Comparison of ENCODE assay signal across 8 mouse cellular contexts in the genomic region with DNA sequence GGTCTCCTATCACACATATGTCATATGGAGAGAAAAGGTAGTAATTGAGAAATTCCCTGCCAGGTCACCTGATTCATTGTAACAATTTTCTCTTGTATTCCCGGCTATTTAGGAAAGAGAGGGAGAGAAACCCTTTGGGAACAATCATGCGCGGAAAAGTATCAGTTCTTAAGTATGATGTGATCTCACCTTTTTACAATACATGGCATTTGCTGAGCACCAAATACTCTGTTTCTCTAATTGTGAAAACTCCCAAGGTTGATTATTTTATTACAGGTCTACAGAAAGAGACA. TPM values are rescaled to one million over a fixed set of nuclear protein-coding genes. Genes with fewer than 3 reads are reported as not detected.
DNase-seq lines count a peak whose midpoint lies in the region; ATAC-seq and TF ChIP-seq lines count a peak whose summit lies in the region.

No protein-coding gene starts in this region.

- no peak for DNase-seq in heart, postnatal 4 days
- no peak for DNase-seq in MEL (ENCODE audit: low read depth, low spot score)
- DNase-seq in midbrain, embryonic 11.5 days (ENCODE audit: low spot score, missing footprints): peak; percentile 85
- DNase-seq in urinary bladder, adult 18-20 months (ENCODE audit: low spot score in 2 of 2): no peak
- DNase-seq in B cell, adult 2 months: no peak
- no peak for DNase-seq in cerebellum, postnatal 10 days

- no peak for TF ChIP-seq EP300 in MEL (IDR thresholded peaks at IDR 0.05; ENCODE audit: low read depth in 1 of 2, low read length in 2 of 2)

- no peaks in the 10 kb centered on the region for H3K9me3 ChIP-seq in heart, embryonic 14.5 days (ENCODE audit: control insufficient read depth, low read length)
- no peaks in the 10 kb centered on the region for H3K9me3 ChIP-seq in MEL (replicated peaks; ENCODE audit: insufficient read depth, low read length)
- no peaks in the 10 kb centered on the region for H3K9me3 ChIP-seq in hindbrain, embryonic 13.5 days
- no peaks in the 10 kb centered on the region for H3K9me3 ChIP-seq in midbrain, embryonic 11.5 days (ENCODE audit: control insufficient read depth, low read length)

- no peak for TF ChIP-seq RAD21 in MEL (IDR thresholded peaks at IDR 0.05; ENCODE audit: low read depth, low read length)

- peaks cover 1% of the 10 kb centered on the region; the same call in 1 of the 2 replicates for H3K79me2 ChIP-seq in MEL (ENCODE audit: control insufficient read depth, insufficient read depth, low read length, poor library complexity)

- H3K4me2 ChIP-seq in heart, embryonic 14.5 days (ENCODE audit: low read length): peak overlapping the region; percentile 92
- peak overlapping the region; percentile 70 for H3K4me2 ChIP-seq in hindbrain, embryonic 13.5 days
- peak overlapping the region; percentile 53 for H3K4me2 ChIP-seq in midbrain, embryonic 11.5 days

- no peaks in the 10 kb centered on the region for H3K27me3 ChIP-seq in heart, embryonic 14.5 days (ENCODE audit: control insufficient read depth, insufficient read depth, low read length)
- H3K27me3 ChIP-seq in MEL (ENCODE audit: control insufficient read depth in 1 of 2, insufficient read depth in 2 of 2, low read length in 2 of 2): no peaks in the 10 kb centered on the region
- 0 out of 2 replicates have a peak, but pooled peaks cover 10% of the 10 kb centered on the region for H3K27me3 ChIP-seq in hindbrain, embryonic 13.5 days
- no peaks in the 10 kb centered on the region for H3K27me3 ChIP-seq in midbrain, embryonic 11.5 days (ENCODE audit: control insufficient read depth, insufficient read depth, low read length)

- peak overlapping the region; percentile 85 for H3K9ac ChIP-seq in heart, embryonic 14.5 days (ENCODE audit: low read length)
- peak overlapping the region; percentile 82 for H3K9ac ChIP-seq in MEL (ENCODE audit: control insufficient read depth, low read depth, low read length, poor library complexity, severe bottlenecking)
- H3K9ac ChIP-seq in hindbrain, embryonic 13.5 days: peak overlapping the region; percentile 77
- peak overlapping the region; percentile 73 for H3K9ac ChIP-seq in midbrain, embryonic 11.5 days (ENCODE audit: low read length)

- H3K27ac ChIP-seq in heart, embryonic 14.5 days (replicated peaks in 1 of 2; ENCODE audit: control insufficient read depth in 1 of 2, insufficient read depth in 1 of 2, low read depth in 2 of 2, low read length in 2 of 2): peak overlapping the region in 1 of 2 experiments; percentile 98; a peak in 1 of 4 replicates
- H3K27ac ChIP-seq in MEL (ENCODE audit: control insufficient read depth, low read depth, low read length): peak overlapping the region; percentile 56
- peak overlapping the region; percentile 49; the same call in 1 of the 2 replicates for H3K27ac ChIP-seq in hindbrain, embryonic 13.5 days
- no peak overlapping the region for H3K27ac ChIP-seq in midbrain, embryonic 11.5 days (ENCODE audit: low read depth, low read length)

- H3K4me1 ChIP-seq in heart, embryonic 14.5 days (ENCODE audit: control insufficient read depth in 2 of 2, insufficient read depth in 2 of 2, low read length in 2 of 2): 0 out of 4 replicates have a peak, but pooled peaks cover 0 to 7% of the 10 kb centered on the region in 2 experiments
- H3K4me1 ChIP-seq in MEL (ENCODE audit: control insufficient read depth in 1 of 2, insufficient read depth in 2 of 2, low read length in 2 of 2): peaks cover 0 to 6% of the 10 kb centered on the region in 2 experiments; a peak in 2 of 4 replicates
- peaks cover 6% of the 10 kb centered on the region for H3K4me1 ChIP-seq in hindbrain, embryonic 13.5 days (replicated peaks)
- H3K4me1 ChIP-seq in midbrain, embryonic 11.5 days (ENCODE audit: control insufficient read depth, insufficient read depth, low read length): no peaks in the 10 kb centered on the region

- no peak for ATAC-seq in heart, embryonic 14.5 days (ENCODE audit: insufficient number of reproducible peaks, insufficient read depth, low FRiP score, low read depth)
- ATAC-seq in hindbrain, embryonic 13.5 days (ENCODE audit: low FRiP score): no peak
- ATAC-seq in midbrain, embryonic 11.5 days (ENCODE audit: low FRiP score): no peak

- TF ChIP-seq CTCF in MEL (IDR thresholded peaks at IDR 0.05 in 2 of 3, conservative IDR thresholded peaks at IDR 0.05 in 1 of 3; ENCODE audit: control insufficient read depth in 1 of 3, insufficient read depth in 1 of 3, low read depth in 2 of 3, low read length in 3 of 3, poor library complexity in 1 of 3, severe bottlenecking in 1 of 3): no peak

- H3K4me3 ChIP-seq in heart, embryonic 14.5 days (ENCODE audit: control insufficient read depth in 1 of 2, insufficient read depth in 1 of 2, low read depth in 1 of 2, low read length in 2 of 2): peak overlapping the region in 1 of 2 experiments; percentile 73; a peak in 3 of 4 replicates
- H3K4me3 ChIP-seq in MEL (ENCODE audit: control insufficient read depth in 1 of 2, insufficient read depth in 1 of 2, low read depth in 2 of 2, low read length in 2 of 2): peak overlapping the region; percentile 95
- H3K4me3 ChIP-seq in hindbrain, embryonic 13.5 days: peak overlapping the region; percentile 61
- H3K4me3 ChIP-seq in midbrain, embryonic 11.5 days (ENCODE audit: low read depth, low read length): peak overlapping the region; percentile 64

- TF ChIP-seq POLR2A in MEL (IDR thresholded peaks at IDR 0.05; ENCODE audit: control insufficient read depth in 1 of 2, insufficient read depth in 1 of 2, low read depth in 1 of 2, low read length in 2 of 2, poor library complexity in 1 of 2): no peak

- 0 out of 2 replicates have a peak, but pooled peaks cover under 1% of the 10 kb centered on the region for H3K36me3 ChIP-seq in heart, embryonic 14.5 days (ENCODE audit: control insufficient read depth, insufficient read depth, low read length)
- H3K36me3 ChIP-seq in MEL (ENCODE audit: control insufficient read depth in 1 of 2, insufficient read depth in 2 of 2, low read length in 2 of 2): peaks cover 0 to 12% of the 10 kb centered on the region in 2 experiments; a peak in 2 of 4 replicates
- H3K36me3 ChIP-seq in hindbrain, embryonic 13.5 days: no peaks in the 10 kb centered on the region
- H3K36me3 ChIP-seq in midbrain, embryonic 11.5 days (ENCODE audit: control insufficient read depth, insufficient read depth, low read length): no peaks in the 10 kb centered on the region

- 36% methylated on average over 3 of the region's 3 CpGs for WGBS in heart, embryonic 14.5 days
- WGBS in hindbrain, embryonic 13.5 days: 53% methylated on average over 3 of the region's 3 CpGs
- 47% methylated on average over 3 of the region's 3 CpGs for WGBS in midbrain, embryonic 11.5 days

TF ChIP-seq in MEL, 35 proteins besides CTCF, POLR2A, EP300 and RAD21:
- TF ChIP-seq CHD1 (IDR thresholded peaks at IDR 0.05; ENCODE audit: low read depth, low read length) (peak; percentile 51; the same call in 1 of the 2 replicates), USF1 (IDR thresholded peaks at IDR 0.05; ENCODE audit: low read depth, low read length) (peak; percentile 48; the same call in 1 of the 2 replicates), TCF12 (IDR thresholded peaks at IDR 0.05; ENCODE audit: low read depth, low read length) (no peak)

RNA-seq across cellular contexts. Expression of a gene that starts 10.6 kb away (rescaled TPM):
- polyA plus RNA-seq in heart, embryonic 14.5 days (2014; fragmentation: Nextera tagmentation; extraction: Ambion mirVana): 35.5 and 35.8 TPM in 2 replicates
- total RNA-seq in heart, postnatal 4 days (2021): 10 to 100 TPM; 44.3 to 45.5 TPM
- total RNA-seq in MEL (2012; rRNA removed): 6.8 and 7.7 TPM in 2 replicates
- 1 to 10 TPM in 1 of 2 experiments, not detected in 1; 6.4 TPM for polyA plus RNA-seq in MEL (2012; ENCODE audit: insufficient read depth in 1 of 2, insufficient read length in 2 of 2, low read depth in 1 of 2, low replicate concordance in 2 of 2, missing spikeins in 1 of 2)
- 19.1 and 21.5 TPM in 2 replicates for polyA plus RNA-seq in hindbrain, embryonic 13.5 days (2015; fragmentation: Nextera tagmentation; extraction: Ambion mirVana)
- polyA plus RNA-seq in midbrain, embryonic 11.5 days (2014; fragmentation: Nextera tagmentation; extraction: Ambion mirVana): 19.4 and 20.8 TPM in 2 replicates

RNA-seq across cellular contexts. Expression of a gene that starts 18.3 kb away (rescaled TPM):
- 14.9 and 17.2 TPM in 2 replicates for polyA plus RNA-seq in heart, embryonic 14.5 days (2014; fragmentation: Nextera tagmentation; extraction: Ambion mirVana)
- total RNA-seq in heart, postnatal 4 days (2021): 1 to 10 TPM; 7.3 to 7.4 TPM
- 22.6 and 23.4 TPM in 2 replicates for total RNA-seq in MEL (2012; rRNA removed)
- 10 to 100 TPM in 1 of 2 experiments, not detected in 1; 15.8 TPM for polyA plus RNA-seq in MEL (2012; ENCODE audit: insufficient read depth in 1 of 2, insufficient read length in 2 of 2, low read depth in 1 of 2, low replicate concordance in 2 of 2, missing spikeins in 1 of 2)
- 23.9 and 26.6 TPM in 2 replicates for polyA plus RNA-seq in hindbrain, embryonic 13.5 days (2015; fragmentation: Nextera tagmentation; extraction: Ambion mirVana)
- polyA plus RNA-seq in midbrain, embryonic 11.5 days (2014; fragmentation: Nextera tagmentation; extraction: Ambion mirVana): 27.8 and 28.6 TPM in 2 replicates
